Mouse (Mus musculus) cerebellum, adult 2 months (tissue): Measurements from ENCODE around the gene Rbks. TPM values are rescaled to one million over a fixed set of nuclear protein-coding genes. Genes with fewer than 3 reads are reported as not detected.
A peak's percentile ranks its signal among the peaks of the same experiment; 100 is the strongest.

Experiments used
- DNase-seq, 2 experiments: peaks; one replicate each; pipeline ENCODE4 v3.0.0; 2021
- H3K27ac ChIP-seq: fragments of 200-500 bp; 2 replicates; pipeline ENCODE4 v1.5.1; 2012; ENCODE audit warnings: low read length, control low read depth, inconsistent platforms; ENCODE audit not compliant: insufficient read depth
- H3K27me3 ChIP-seq: fragments of 200-500 bp; 2 replicates; pipeline ENCODE4 v1.6.1; 2012; ENCODE audit warnings: inconsistent platforms, mild to moderate bottlenecking, low read length, moderate library complexity; ENCODE audit not compliant: control insufficient read depth, insufficient read depth
- H3K4me1 ChIP-seq: fragments of 200-500 bp; 2 replicates; pipeline ENCODE4 v1.6.1; 2011; ENCODE audit warnings: low read length; ENCODE audit not compliant: control insufficient read depth, insufficient read depth
- H3K4me3 ChIP-seq: fragments of 200-500 bp; replicated peaks from 2 replicates; pipeline ENCODE3; 2011; ENCODE audit warnings: mild to moderate bottlenecking, low read depth, low read length, control low read depth; ENCODE audit not compliant: insufficient read depth
- CTCF ChIP-seq: fragments of 200-500 bp; IDR thresholded peaks from 2 replicates; pipeline ENCODE4 v1.5.1; 2011; ENCODE audit warnings: low read depth, mild to moderate bottlenecking, control low read depth, low read length, moderate library complexity, borderline replicate concordance; ENCODE audit not compliant: insufficient read depth
- POLR2A ChIP-seq: fragments of 200-500 bp; IDR thresholded peaks from 2 replicates; pipeline ENCODE4 v1.6.1; 2011; ENCODE audit warnings: low read length, control low read depth, borderline replicate concordance; ENCODE audit not compliant: insufficient read depth
- WGBS: fragments of 180-500 bp; shearing (Covaris S2); methylation state at CpG from one replicate; pipeline ENCODE4 v1.1.7; 2018; 5-methylcytosine and 5-hydroxymethylcytosine counted together
- polyA plus RNA-seq: library from polyadenylated mRNA; depleted of rRNA; stranded (reverse); fragments of >200 nt; gene quantifications from 2 replicates; pipeline ENCODE4 v1.2.3, GENCODE M21; 2012

Gene Rbks
- polyA plus RNA-seq, 1 experiment, result 4.4 TPM

- no peak overlapping the region for H3K4me3 ChIP-seq
- no peak for DNase-seq
- TF ChIP-seq CTCF (no peak), POLR2A (no peak)
- no peaks in the 10 kb centered on the region for H3K27me3 ChIP-seq
- WGBS, result 64% methylated on average over 5 of the region's 5 CpGs
- H3K27ac ChIP-seq, result no peak overlapping the region
- no peaks in the 10 kb centered on the region for H3K4me1 ChIP-seq
Measured at GRCm38 (mm10) chr5:31630064-31630463, 67.4 kb downstream of the Rbks start.

GRCm38 (mm10) chr5:31628555-31628954, 68.9 kb downstream of the Rbks start:
- no peak for DNase-seq
- Histone ChIP-seq H3K27ac (no peak overlapping the region), H3K27me3 (no peaks in the 10 kb centered on the region), H3K4me1 (no peaks in the 10 kb centered on the region), H3K4me3 (no peak overlapping the region)
- 90% methylated on average over 8 of the region's 8 CpGs for WGBS
- no peak for TF ChIP-seq POLR2A
- TF ChIP-seq CTCF, result no peak

- H3K4me1 ChIP-seq, result no peaks in the 10 kb centered on the region
- no peaks in the 10 kb centered on the region for H3K27me3 ChIP-seq
- no peak overlapping the region for H3K27ac ChIP-seq
- TF ChIP-seq CTCF (no peak), POLR2A (no peak)
- no peak overlapping the region for H3K4me3 ChIP-seq
- no peak for DNase-seq
- WGBS, result 72% methylated on average over 9 of the region's 9 CpGs
Measured at GRCm38 (mm10) chr5:31627562-31628526, 69.6 kb downstream of the Rbks start.

- WGBS, result 31% methylated on average over 3 of the region's 3 CpGs
- no peak for DNase-seq
- Histone ChIP-seq H3K4me1 (no peaks in the 10 kb centered on the region), H3K27ac (no peak overlapping the region), H3K4me3 (no peak overlapping the region), H3K27me3 (no peaks in the 10 kb centered on the region)
- TF ChIP-seq POLR2A, result no peak
- no peak for TF ChIP-seq CTCF
Measured at GRCm38 (mm10) chr5:31627117-31627516, 70.3 kb downstream of the Rbks start.

- no peak for DNase-seq
- 94% methylated on average over 3 of the region's 3 CpGs for WGBS
- H3K27ac ChIP-seq, result no peak overlapping the region
- TF ChIP-seq CTCF, result no peak
- H3K4me3 ChIP-seq, result no peak overlapping the region
- H3K27me3 ChIP-seq, result no peaks in the 10 kb centered on the region
- no peaks in the 10 kb centered on the region for H3K4me1 ChIP-seq
Measured at GRCm38 (mm10) chr5:31620326-31620725, 77.1 kb downstream of the Rbks start.

- H3K4me1 ChIP-seq, result no peaks in the 10 kb centered on the region
- no peak for TF ChIP-seq CTCF
- no peak for TF ChIP-seq POLR2A
- no peak overlapping the region for H3K27ac ChIP-seq
- no peaks in the 10 kb centered on the region for H3K27me3 ChIP-seq
- no peak for DNase-seq
- 45% methylated on average over 6 of the region's 6 CpGs for WGBS
- H3K4me3 ChIP-seq, result peak overlapping the region; percentile 93
Measured at GRCm38 (mm10) chr5:31614339-31615025, 82.9 kb downstream of the Rbks start.

GRCm38 (mm10) chr5:31613852-31614286, 83.6 kb downstream of the Rbks start:
- peak overlapping the region; percentile 66 for H3K27ac ChIP-seq
- DNase-seq, result peak; percentile 83 to 84
- no peaks in the 10 kb centered on the region for H3K4me1 ChIP-seq
- peak overlapping the region; percentile 93 for H3K4me3 ChIP-seq
- peak; percentile 74; the same call in 1 of the 2 replicates for TF ChIP-seq POLR2A
- peak; percentile 28; the same call in 1 of the 2 replicates for TF ChIP-seq CTCF
- under 1% methylated on average over 37 of the region's 37 CpGs for WGBS
- no peaks in the 10 kb centered on the region for H3K27me3 ChIP-seq
